ENCODE assay signal across 22 mouse cellular contexts in the genomic region with DNA sequence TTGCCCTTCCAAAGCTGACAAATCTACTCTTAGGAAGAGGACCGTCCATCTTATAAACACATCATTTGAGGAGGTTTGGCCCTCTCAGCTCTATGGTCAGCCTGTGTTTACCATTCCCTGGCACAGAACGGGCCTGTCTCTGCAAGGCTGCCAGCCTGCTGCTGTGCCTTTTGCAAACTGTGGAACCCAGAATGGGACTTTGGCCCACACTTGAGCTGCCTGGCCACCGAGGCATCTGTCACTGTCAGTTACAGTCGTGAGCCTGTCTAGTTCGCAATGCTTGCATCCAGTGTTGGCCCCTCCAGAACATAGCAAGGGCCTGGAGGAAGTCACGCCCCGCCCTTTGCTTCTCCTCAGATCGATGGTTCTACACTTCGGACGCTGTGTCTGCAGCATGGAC. TPM values are rescaled to one million over a fixed set of nuclear protein-coding genes. Genes with fewer than 3 reads are reported as not detected.
DNase-seq lines count a peak whose midpoint lies in the region; ATAC-seq and TF ChIP-seq lines count a peak whose summit lies in the region.
"Had no signal": no experiment of that assay in that cellular context is flagged by ENCODE, and none has a peak within 500 bp of the region (broad histone marks: within the 10 kb centered on the region; RNA-seq: fewer than 3 reads in every experiment).

No protein-coding gene starts in this region.

- WGBS in intestine, postnatal 0 days = 82% methylated on average over 10 of the region's 10 CpGs
- WGBS in intestine, embryonic 16.5 days = 87% methylated on average over 10 of the region's 10 CpGs

- no peaks in the 10 kb centered on the region for H3K4me1 ChIP-seq in intestine, postnatal 0 days (replicated peaks; ENCODE audit: control insufficient read depth, insufficient read depth, low read length)
- H3K4me1 ChIP-seq in intestine, embryonic 16.5 days (ENCODE audit: control insufficient read depth, insufficient read depth, low read length) = no peaks in the 10 kb centered on the region
- H3K4me1 ChIP-seq: hindbrain, embryonic 12.5 days; midbrain, embryonic 12.5 days; neural tube, embryonic 15.5 days had no signal

- intact Hi-C loops in gastrocnemius, adult 2 months (cut with DNase I) = no loop called here

- no peaks in the 10 kb centered on the region for H3K27me3 ChIP-seq in intestine, postnatal 0 days (replicated peaks; ENCODE audit: control insufficient read depth, insufficient read depth, low read length)
- H3K27me3 ChIP-seq in intestine, embryonic 16.5 days (replicated peaks; ENCODE audit: control insufficient read depth, insufficient read depth, low read length) = no peaks in the 10 kb centered on the region
- H3K27me3 ChIP-seq: hindbrain, embryonic 12.5 days; midbrain, embryonic 12.5 days; neural tube, embryonic 15.5 days had no signal

- no peak overlapping the region for H3K9ac ChIP-seq in intestine, postnatal 0 days (ENCODE audit: low read depth, low read length)
- H3K9ac ChIP-seq in intestine, embryonic 16.5 days (ENCODE audit: low read depth, low read length) = no peak overlapping the region
- H3K9ac ChIP-seq: hindbrain, embryonic 12.5 days; midbrain, embryonic 12.5 days; neural tube, embryonic 15.5 days had no signal

- H3K27ac ChIP-seq in intestine, postnatal 0 days (ENCODE audit: low read depth, low read length) = peak overlapping the region; percentile 35; the same call in 1 of the 2 replicates
- no peak overlapping the region for H3K27ac ChIP-seq in intestine, embryonic 16.5 days (ENCODE audit: low read length)
- peak overlapping the region; percentile 71 for H3K27ac ChIP-seq in gastrocnemius, adult 2 months
- H3K27ac ChIP-seq: heart, embryonic 10.5 days; hindbrain, embryonic 12.5 days; midbrain, embryonic 12.5 days; neural tube, embryonic 15.5 days; stomach, postnatal 0 days had no signal

- H3K36me3 ChIP-seq in intestine, postnatal 0 days (ENCODE audit: control insufficient read depth, insufficient read depth) = peaks cover 86% of the 10 kb centered on the region
- peaks cover 33% of the 10 kb centered on the region for H3K36me3 ChIP-seq in intestine, embryonic 16.5 days (ENCODE audit: control insufficient read depth, insufficient read depth, low read length)

- H3K4me3 ChIP-seq in intestine, postnatal 0 days (ENCODE audit: low read depth, low read length) = no peak overlapping the region
- no peak overlapping the region for H3K4me3 ChIP-seq in intestine, embryonic 16.5 days (ENCODE audit: low read length)
- H3K4me3 ChIP-seq in gastrocnemius, adult 2 months = no peak overlapping the region
- H3K4me3 ChIP-seq: heart, embryonic 10.5 days; hindbrain, embryonic 12.5 days; midbrain, embryonic 12.5 days; neural tube, embryonic 15.5 days had no signal

- ATAC-seq in intestine, postnatal 0 days = no peak
- no peak for ATAC-seq in intestine, embryonic 16.5 days
- ATAC-seq in megakaryocyte, adult 5-6 weeks (ENCODE audit: poor library complexity, severe bottlenecking) = no peak
- ATAC-seq: lung, postnatal 0 days had no signal

- no peaks in the 10 kb centered on the region for H3K9me3 ChIP-seq in intestine, postnatal 0 days (ENCODE audit: control insufficient read depth)
- no peaks in the 10 kb centered on the region for H3K9me3 ChIP-seq in intestine, embryonic 16.5 days (ENCODE audit: control insufficient read depth, low read length)
- H3K9me3 ChIP-seq: heart, embryonic 10.5 days; hindbrain, embryonic 12.5 days; midbrain, embryonic 12.5 days; neural tube, embryonic 15.5 days had no signal

- DNase-seq in brain, adult 2 months (ENCODE audit: low read depth, low spot score) = peak; percentile 74
- peak; percentile 62 for DNase-seq in cerebellum, adult 9-10 months
- peak; percentile 79 for DNase-seq in gastrocnemius, adult 2 months
- no peak for DNase-seq in adrenal gland, adult (ENCODE audit: inconsistent age in 2 of 2, low spot score in 1 of 2)
- no peak for DNase-seq in right cerebral cortex, postnatal 25 days
- DNase-seq: adrenal gland, adult 2 months; B cell, adult 2 months; heart, postnatal 10 days; liver; thymus, postnatal 36 days had no signal

- H3K4me2 ChIP-seq in intestine, postnatal 0 days (replicated peaks; ENCODE audit: low read depth) = no peak overlapping the region
- no peak overlapping the region for H3K4me2 ChIP-seq in intestine, embryonic 16.5 days (ENCODE audit: low read depth, low read length)
- H3K4me2 ChIP-seq: hindbrain, embryonic 12.5 days; midbrain, embryonic 12.5 days; neural tube, embryonic 15.5 days had no signal

- no peak for TF ChIP-seq CTCF in intestine, postnatal 0 days (IDR thresholded peaks at IDR 0.05; ENCODE audit: low read depth)
- TF ChIP-seq CTCF in gastrocnemius, adult 2 months (IDR thresholded peaks at IDR 0.05) = no peak

RNA-seq across cellular contexts. Expression of a gene that starts 22.6 kb away (rescaled TPM):
- polyA plus RNA-seq in intestine, postnatal 0 days (2015; fragmentation: Nextera tagmentation; extraction: Ambion mirVana) = 18.2 TPM in 2 replicates
- polyA plus RNA-seq in intestine, embryonic 16.5 days (2015; fragmentation: Nextera tagmentation; extraction: Ambion mirVana) = 14.5 and 17.4 TPM in 2 replicates
- 1 to 10 TPM; 1.0 TPM for total RNA-seq in gastrocnemius, adult 2 months (2021)
- 8.6 and 11.7 TPM in 2 replicates for total RNA-seq in megakaryocyte, adult 5-6 weeks (2015)
- total RNA-seq in megakaryocyte, adult 5-6 weeks (2017) = 4.3 and 7.4 TPM in 2 replicates

RNA-seq across cellular contexts. Expression of a gene that starts 22.7 kb away (rescaled TPM):
- 23.8 and 26.3 TPM in 2 replicates for polyA plus RNA-seq in intestine, postnatal 0 days (2015; fragmentation: Nextera tagmentation; extraction: Ambion mirVana)
- 37.5 and 39.8 TPM in 2 replicates for polyA plus RNA-seq in intestine, embryonic 16.5 days (2015; fragmentation: Nextera tagmentation; extraction: Ambion mirVana)
- 1 to 10 TPM; 4.3 to 4.5 TPM for total RNA-seq in gastrocnemius, adult 2 months (2021)
- total RNA-seq in megakaryocyte, adult 5-6 weeks (2015) = 74.3 and 79.6 TPM in 2 replicates
- total RNA-seq in megakaryocyte, adult 5-6 weeks (2017) = 17.4 and 18.5 TPM in 2 replicates

RNA-seq across cellular contexts. Expression of a gene that starts 38.2 kb away (rescaled TPM):
- polyA plus RNA-seq in intestine, postnatal 0 days (2015; fragmentation: Nextera tagmentation; extraction: Ambion mirVana) = not detected in 2 replicates
- 0.81 and 1.6 TPM in 2 replicates for polyA plus RNA-seq in intestine, embryonic 16.5 days (2015; fragmentation: Nextera tagmentation; extraction: Ambion mirVana)
- not detected for total RNA-seq in gastrocnemius, adult 2 months (2021)
- total RNA-seq in megakaryocyte, adult 5-6 weeks (2015) = 0.60 TPM in 1 of 2 replicates, not detected in the other
- 0.53 TPM in 1 of 2 replicates, not detected in the other for total RNA-seq in megakaryocyte, adult 5-6 weeks (2017)
- total RNA-seq: adrenal gland, adult 2 months; heart, postnatal 10 days had no signal
- polyA plus RNA-seq: adrenal gland, adult 2 months; gonadal fat pad, adult 2 months; lung, postnatal 0 days; neural tube, embryonic 15.5 days; stomach, postnatal 0 days had no signal

RNA-seq across cellular contexts. Expression of a gene that starts 50.2 kb away (rescaled TPM):
- polyA plus RNA-seq in intestine, postnatal 0 days (2015; fragmentation: Nextera tagmentation; extraction: Ambion mirVana) = 0.29 and 0.37 TPM in 2 replicates
- polyA plus RNA-seq in intestine, embryonic 16.5 days (2015; fragmentation: Nextera tagmentation; extraction: Ambion mirVana) = 0.20 and 0.29 TPM in 2 replicates
- total RNA-seq in gastrocnemius, adult 2 months (2021) = 1 to 10 TPM in 1 of 2 experiments, under 1 TPM in 1; 0.86 to 1.6 TPM
- total RNA-seq in megakaryocyte, adult 5-6 weeks (2015) = 1.1 and 2.2 TPM in 2 replicates
- total RNA-seq in megakaryocyte, adult 5-6 weeks (2017) = 1.1 TPM in 1 of 2 replicates, not detected in the other
- polyA plus RNA-seq: intestine, embryonic 14.5 days; large intestine, adult 2 months had no signal

RNA-seq across cellular contexts. Expression of a gene that starts 50.2 kb away (rescaled TPM):
- 116 and 129 TPM in 2 replicates for polyA plus RNA-seq in intestine, postnatal 0 days (2015; fragmentation: Nextera tagmentation; extraction: Ambion mirVana)
- 170 and 173 TPM in 2 replicates for polyA plus RNA-seq in intestine, embryonic 16.5 days (2015; fragmentation: Nextera tagmentation; extraction: Ambion mirVana)
- total RNA-seq in gastrocnemius, adult 2 months (2021) = 100 to 1,000 TPM; 169 to 173 TPM
- 225 and 241 TPM in 2 replicates for total RNA-seq in megakaryocyte, adult 5-6 weeks (2015)
- 163 and 176 TPM in 2 replicates for total RNA-seq in megakaryocyte, adult 5-6 weeks (2017)

Comparison
In these comparisons a context has a peak if more than half of its experiments do, and no peak if none do; other contexts are left out.
1. DNase-seq: peak in brain, adult 2 months (single experiment), cerebellum, adult 9-10 months (single experiment) and gastrocnemius, adult 2 months (single experiment); none in adrenal gland, adult (0 of 2) and right cerebral cortex, postnatal 25 days (single experiment).